ENCODE assay signal across 10 mouse cellular contexts in the genomic region with DNA sequence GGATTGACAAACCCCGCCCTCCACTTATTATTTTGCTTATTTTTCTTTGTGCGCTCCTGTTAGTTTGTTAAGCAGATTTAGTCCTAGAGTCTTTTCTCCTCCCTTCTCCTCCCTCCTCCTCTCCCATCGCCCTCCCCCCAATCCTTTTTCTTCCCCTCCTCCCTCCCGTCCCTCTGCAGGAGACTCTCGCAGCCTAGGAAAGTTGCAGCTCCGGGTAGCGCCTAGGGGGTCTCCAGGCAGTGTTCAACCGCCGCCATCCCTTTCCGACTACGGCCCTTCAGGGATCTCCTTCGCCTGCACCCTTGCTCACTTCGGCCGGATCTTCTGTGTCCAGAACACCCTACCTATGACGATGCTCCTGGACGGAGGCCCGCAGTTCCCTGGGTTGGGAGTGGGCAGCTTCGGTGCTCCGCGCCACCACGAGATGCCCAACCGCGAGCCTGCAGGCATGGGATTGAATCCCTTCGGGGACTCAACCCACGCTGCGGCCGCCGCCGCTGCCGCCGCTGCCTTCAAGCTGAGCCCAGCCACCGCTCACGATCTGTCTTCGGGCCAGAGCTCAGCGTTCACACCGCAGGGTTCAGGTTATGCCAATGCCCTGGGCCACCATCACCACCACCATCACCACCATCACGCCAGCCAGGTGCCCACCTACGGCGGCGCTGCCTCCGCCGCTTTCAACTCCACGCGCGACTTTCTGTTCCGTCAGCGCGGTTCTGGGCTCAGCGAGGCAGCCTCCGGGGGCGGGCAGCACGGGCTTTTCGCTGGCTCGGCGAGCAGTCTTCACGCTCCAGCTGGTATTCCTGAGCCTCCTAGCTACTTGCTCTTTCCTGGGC. TPM values are rescaled to one million over a fixed set of nuclear protein-coding genes. Genes with fewer than 3 reads are reported as not detected.
A peak's percentile ranks its signal among the peaks of the same experiment; 100 is the strongest.
DNase-seq lines count a peak whose midpoint lies in the region; ATAC-seq and TF ChIP-seq lines count a peak whose summit lies in the region.
"Had no signal": no experiment of that assay in that cellular context is flagged by ENCODE, and none has a peak within 500 bp of the region (broad histone marks: within the 10 kb centered on the region; RNA-seq: fewer than 3 reads in every experiment).

No protein-coding gene starts in this region.

- H3K4me3 ChIP-seq in heart, embryonic 16.5 days (ENCODE audit: low read length) = peak overlapping the region; percentile 53
- peak overlapping the region; percentile 52 for H3K4me3 ChIP-seq in forebrain, embryonic 12.5 days (replicated peaks)
- H3K4me3 ChIP-seq in liver, embryonic 15.5 days (replicated peaks) = no peak overlapping the region

- DNase-seq in heart, adult 11 months = no peak
- DNase-seq in brain, embryonic 14.5 days (ENCODE audit: low read depth) = peak; percentile 46
- no peak for DNase-seq in ovary, postnatal 36 days (ENCODE audit: low spot score)
- DNase-seq in gastrocnemius, postnatal 36 days = no peak
- no peak for DNase-seq in gastrocnemius, postnatal 10 days

- no peak overlapping the region for H3K27ac ChIP-seq in heart, embryonic 16.5 days (ENCODE audit: low read length)
- peak overlapping the region; percentile 86 for H3K27ac ChIP-seq in forebrain, embryonic 12.5 days
- no peak overlapping the region for H3K27ac ChIP-seq in liver, embryonic 15.5 days (replicated peaks)

- H3K36me3 ChIP-seq in heart, embryonic 16.5 days (ENCODE audit: control insufficient read depth, insufficient read depth) = no peaks in the 10 kb centered on the region
- H3K36me3 ChIP-seq in forebrain, embryonic 12.5 days (replicated peaks) = no peaks in the 10 kb centered on the region
- no peaks in the 10 kb centered on the region for H3K36me3 ChIP-seq in liver, embryonic 15.5 days (replicated peaks)
- H3K36me3 ChIP-seq: G1E had no signal

- 18% methylated on average over 56 of the region's 56 CpGs for WGBS in heart, embryonic 16.5 days
- WGBS in forebrain, embryonic 12.5 days = 13% methylated on average over 55 of the region's 56 CpGs
- 18% methylated on average over 56 of the region's 56 CpGs for WGBS in liver, embryonic 15.5 days (ENCODE audit: insufficient replicate concordance)

- no peak for TF ChIP-seq CTCF in brain, embryonic 14.5 days (IDR thresholded peaks at IDR 0.05; ENCODE audit: borderline replicate concordance, extremely low read depth, insufficient read depth, insufficient read length)

- no peak overlapping the region for H3K9ac ChIP-seq in heart, embryonic 16.5 days (ENCODE audit: low read length)
- H3K9ac ChIP-seq in forebrain, embryonic 12.5 days = peak overlapping the region; percentile 72
- H3K9ac ChIP-seq in liver, embryonic 15.5 days = no peak overlapping the region

- no peak for TF ChIP-seq POLR2A in brain, embryonic 14.5 days (IDR thresholded peaks at IDR 0.05; ENCODE audit: borderline replicate concordance, extremely low read depth, insufficient read depth, insufficient read length, poor library complexity, severe bottlenecking)

- intact Hi-C loops in gastrocnemius, postnatal 36 days (cut with DNase I) = no loop called here

- peak overlapping the region; percentile 74 for H3K4me2 ChIP-seq in heart, embryonic 16.5 days (ENCODE audit: low read depth, low read length)
- peak overlapping the region; percentile 60 for H3K4me2 ChIP-seq in forebrain, embryonic 12.5 days
- peak overlapping the region; percentile 32 for H3K4me2 ChIP-seq in liver, embryonic 15.5 days

- peaks cover 41% of the 10 kb centered on the region for H3K27me3 ChIP-seq in heart, embryonic 16.5 days (ENCODE audit: control insufficient read depth, insufficient read depth, low read length)
- peaks cover 14% of the 10 kb centered on the region; the same call in 1 of the 2 replicates for H3K27me3 ChIP-seq in forebrain, embryonic 12.5 days
- peaks cover 85% of the 10 kb centered on the region for H3K27me3 ChIP-seq in liver, embryonic 15.5 days

- no peaks in the 10 kb centered on the region; the same call in 1 of the 2 replicates for H3K4me1 ChIP-seq in heart, embryonic 16.5 days (ENCODE audit: control insufficient read depth, insufficient read depth, low read length)
- no peaks in the 10 kb centered on the region for H3K4me1 ChIP-seq in forebrain, embryonic 12.5 days
- no peaks in the 10 kb centered on the region for H3K4me1 ChIP-seq in liver, embryonic 15.5 days (replicated peaks)

- ATAC-seq in heart, embryonic 16.5 days (replicated peaks; ENCODE audit: extremely low read depth, insufficient read depth, low FRiP score) = no peak
- ATAC-seq in forebrain, embryonic 12.5 days (ENCODE audit: low FRiP score) = peak; percentile 52
- ATAC-seq in liver, embryonic 15.5 days (ENCODE audit: insufficient read depth) = no peak

- peaks cover 3% of the 10 kb centered on the region; the same call in 1 of the 2 replicates for H3K9me3 ChIP-seq in heart, embryonic 16.5 days (replicated peaks; ENCODE audit: control insufficient read depth, low read length)
- no peaks in the 10 kb centered on the region for H3K9me3 ChIP-seq in forebrain, embryonic 12.5 days
- H3K9me3 ChIP-seq in liver, embryonic 15.5 days (replicated peaks) = no peaks in the 10 kb centered on the region

RNA-seq across cellular contexts. Expression of gene Zic3, which starts 8.6 kb away (rescaled TPM):
- 0.05 TPM in 1 of 2 replicates, not detected in the other for polyA plus RNA-seq in heart, embryonic 16.5 days (2015; fragmentation: Nextera tagmentation; extraction: Ambion mirVana)
- polyA plus RNA-seq in brain, embryonic 14.5 days (2012; rRNA removed) = 21.8 and 33.6 TPM in 2 replicates
- 27.5 and 33.0 TPM in 2 replicates for polyA plus RNA-seq in forebrain, embryonic 12.5 days (2016; fragmentation: Nextera tagmentation; extraction: Ambion mirVana)
- not detected in 2 replicates for polyA plus RNA-seq in liver, embryonic 15.5 days (2015; fragmentation: Nextera tagmentation; extraction: Ambion mirVana)
- total RNA-seq in gastrocnemius, postnatal 36 days (2021) = not detected
- not detected for total RNA-seq in gastrocnemius, postnatal 10 days (2021)
- total RNA-seq: hematopoietic stem cell, adult 5-6 weeks had no signal
- polyA plus RNA-seq: G1E had no signal

Comparison
In these comparisons a context has a peak if more than half of its experiments do, and no peak if none do; other contexts are left out.
1. RNA of gene Zic3, which starts 8.6 kb away (polyA plus RNA-seq): 21.8 to 33.6 TPM in brain, embryonic 14.5 days and 27.5 to 33.0 TPM in forebrain, embryonic 12.5 days; 0.05 TPM in heart, embryonic 16.5 days and not detected in liver, embryonic 15.5 days; every median in the first group is over 10 times any median in the second.
2. Peak in every context shown above with its lines, with median percentiles within 50 percentile points of each other: H3K4me2 ChIP-seq.